Mouse (Mus musculus): ENCODE data around the gene Olfr1404. TPM values are rescaled to one million over a fixed set of nuclear protein-coding genes. Genes with fewer than 3 reads are reported as not detected.

Olfr1404 gene
- polyA plus RNA-seq, 1 experiment from 2014 or later = not detected

Other genes starting within 250 kb of the Olfr1404 start
- gene Olfr1408, start 75.0 kb upstream of the Olfr1404 start, polyA plus RNA-seq (2015; fragmentation: Nextera tagmentation; extraction: Ambion mirVana) = not detected in 2 replicates
- gene Olfr1406, start 21.8 kb upstream of the Olfr1404 start, polyA plus RNA-seq (2015; fragmentation: Nextera tagmentation; extraction: Ambion mirVana) = not detected in 2 replicates
- gene Olfr218, start 14.6 kb upstream of the Olfr1404 start, polyA plus RNA-seq (2015; fragmentation: Nextera tagmentation; extraction: Ambion mirVana) = not detected in 2 replicates
- 0.26 TPM in 1 of 2 replicates, not detected in the other for gene Fcer1a, start 14.8 kb downstream of the Olfr1404 start, polyA plus RNA-seq (2015; fragmentation: Nextera tagmentation; extraction: Ambion mirVana)
- not detected in 2 replicates for gene Olfr418, start 53.6 kb downstream of the Olfr1404 start, polyA plus RNA-seq (2015; fragmentation: Nextera tagmentation; extraction: Ambion mirVana)
- gene Mptx2, start 65.4 kb downstream of the Olfr1404 start, polyA plus RNA-seq (2015; fragmentation: Nextera tagmentation; extraction: Ambion mirVana) = not detected in 2 replicates
- gene Ackr1, start 121.4 kb downstream of the Olfr1404 start, polyA plus RNA-seq (2015; fragmentation: Nextera tagmentation; extraction: Ambion mirVana) = 2.8 and 7.4 TPM in 2 replicates
- 2.3 and 3.3 TPM in 2 replicates for gene Aim2, start 138.5 kb downstream of the Olfr1404 start, polyA plus RNA-seq (2015; fragmentation: Nextera tagmentation; extraction: Ambion mirVana)
- gene Cadm3, start 155.3 kb downstream of the Olfr1404 start, polyA plus RNA-seq (2015; fragmentation: Nextera tagmentation; extraction: Ambion mirVana) = 2.9 and 3.8 TPM in 2 replicates

Data from stomach, embryonic 15.5 days (tissue).